Mouse (Mus musculus) myocyte (in vitro differentiated cells): ENCODE data around the gene Srgap3.

Experiments
- CEBPB ChIP-seq: IDR thresholded peaks from 2 replicates; pipeline ENCODE4 v1.6.1; 2011; ENCODE audit warnings: mild to moderate bottlenecking, moderate library complexity; ENCODE audit not compliant: poor library complexity, insufficient read depth, severe bottlenecking
- E2F4 ChIP-seq: IDR thresholded peaks from one replicate; pipeline ENCODE4 v1.6.1; 2011; ENCODE audit warnings: mild to moderate bottlenecking, control low read depth, moderate library complexity; ENCODE audit not compliant: insufficient read depth
- MAX ChIP-seq: IDR thresholded peaks from one replicate; pipeline ENCODE4 v1.6.1; 2011; ENCODE audit warnings: low read depth, mild to moderate bottlenecking, control low read depth
- MYOD1 ChIP-seq, 3 experiments: IDR thresholded peaks; one replicate each; pipeline ENCODE4 v1.6.1; 2011; ENCODE audit warnings: control low read depth in 2 of 3, low read depth in 2 of 3, mild to moderate bottlenecking in 2 of 3, moderate library complexity in 1 of 3; ENCODE audit not compliant: insufficient read length in 2 of 3, control insufficient read depth in 1 of 3
- MYOG ChIP-seq, 3 experiments: IDR thresholded peaks; one replicate each; pipeline ENCODE4 v1.6.1; 2011; ENCODE audit warnings: control low read depth in 2 of 3, low read depth in 2 of 3, mild to moderate bottlenecking in 2 of 3; ENCODE audit not compliant: insufficient read length in 2 of 3, control insufficient read depth in 1 of 3, insufficient read depth in 1 of 3
- POLR2A ChIP-seq: IDR thresholded peaks from one replicate; pipeline ENCODE4 v1.6.1; 2011; ENCODE audit warnings: low read depth, mild to moderate bottlenecking, control low read depth, moderate library complexity; ENCODE audit not compliant: insufficient read length
- POLR2AphosphoS2 ChIP-seq: IDR thresholded peaks from one replicate; pipeline ENCODE4 v1.6.1; 2011; ENCODE audit warnings: low read depth, control low read depth; ENCODE audit not compliant: insufficient read length
- REST ChIP-seq: IDR thresholded peaks from one replicate; pipeline ENCODE4 v1.6.1; 2011; ENCODE audit warnings: mild to moderate bottlenecking, control low read depth, moderate library complexity; ENCODE audit not compliant: insufficient read depth, insufficient read length
- SRF ChIP-seq: IDR thresholded peaks from one replicate; pipeline ENCODE4 v1.6.1; 2011; ENCODE audit warnings: low read depth; ENCODE audit not compliant: control insufficient read depth, insufficient read length
- TCF12 ChIP-seq: IDR thresholded peaks from one replicate; pipeline ENCODE4 v1.6.1; 2011; ENCODE audit warnings: mild to moderate bottlenecking, control low read depth; ENCODE audit not compliant: poor library complexity, insufficient read depth, severe bottlenecking
- TCF3 ChIP-seq: IDR thresholded peaks from one replicate; pipeline ENCODE4 v1.6.1; 2011; ENCODE audit warnings: low read depth, control low read depth; ENCODE audit not compliant: insufficient read length
- USF1 ChIP-seq: IDR thresholded peaks from one replicate; pipeline ENCODE4 v1.6.1; 2011; ENCODE audit warnings: low read depth, mild to moderate bottlenecking, control low read depth, moderate library complexity

DNA sequence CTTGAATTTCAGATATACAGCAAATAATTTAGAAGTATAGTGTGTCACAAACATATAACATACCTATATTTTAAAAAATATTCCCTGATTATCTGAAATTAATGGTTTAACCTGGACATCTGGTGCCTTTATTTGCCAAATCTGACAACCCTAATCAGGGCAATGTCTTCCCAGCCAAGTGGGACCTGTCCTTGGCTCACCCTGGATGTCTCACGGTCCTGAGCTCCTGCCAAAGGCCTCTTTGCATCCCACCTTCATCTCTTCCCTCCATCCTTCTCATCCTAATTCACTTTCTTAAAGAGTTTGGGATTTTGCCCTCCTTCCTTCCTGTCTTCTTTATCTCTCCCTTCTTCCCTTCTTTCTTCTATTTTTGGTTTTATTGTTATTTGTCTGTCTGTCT is 248.0 kb downstream of the Srgap3 start:
- TF ChIP-seq E2F4 (no peak), POLR2AphosphoS2 (no peak), MAX (no peak), CEBPB (no peak), USF1 (no peak), POLR2A (no peak), TCF12 (no peak), MYOG (IDR thresholded peaks at IDR 0.05; ENCODE audit: control insufficient read depth in 1 of 3, insufficient read depth in 1 of 3, insufficient read length in 2 of 3, low read depth in 2 of 3) (no peak), SRF (no peak), MYOD1 (IDR thresholded peaks at IDR 0.05; ENCODE audit: control insufficient read depth in 1 of 3, insufficient read length in 2 of 3, low read depth in 2 of 3) (no peak), REST (no peak), TCF3 (no peak)
